Mouse (Mus musculus): ENCODE data around the gene Itga3.

Gene Itga3

DNA sequence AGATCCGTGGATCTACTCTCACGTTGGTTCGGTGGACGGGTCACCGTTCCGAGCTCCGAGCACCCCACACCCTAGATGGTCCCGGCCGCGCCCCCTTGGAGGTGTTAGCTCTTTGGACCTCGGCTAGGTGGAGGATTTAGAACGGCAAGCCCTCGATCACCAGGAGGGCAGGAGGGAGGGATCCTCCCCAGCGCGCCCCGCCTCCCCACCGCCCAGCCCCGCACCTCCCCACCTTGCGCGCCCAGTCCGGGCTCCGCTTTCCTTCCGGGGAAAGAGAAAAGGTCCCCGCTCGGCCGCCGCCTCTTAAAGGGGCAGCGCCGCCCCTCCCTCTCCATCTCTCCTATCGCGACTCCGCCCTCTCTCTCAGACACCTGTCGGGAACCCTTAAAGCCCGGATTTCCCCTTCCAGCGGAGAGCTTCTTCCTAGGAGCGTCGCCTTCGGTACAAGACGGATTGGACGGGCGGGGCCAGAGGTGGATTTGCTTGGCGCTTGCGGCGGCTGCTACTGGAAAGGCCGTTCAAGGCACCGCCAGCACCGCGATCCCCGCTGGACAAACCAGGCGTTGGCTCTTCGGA is at the start of gene Itga3:
Itga3 (minus strand) TSS at position 266 of the 576 bp plus-strand sequence.
- in situ Hi-C loops (cut with MboI; ENCODE audit: low pct_unique_long_range_greater_than_20kb in 1 of 2, low sequenced_read_pairs in 2 of 2, unreplicated experiment in 1 of 2) = no loop called here

DNA sequence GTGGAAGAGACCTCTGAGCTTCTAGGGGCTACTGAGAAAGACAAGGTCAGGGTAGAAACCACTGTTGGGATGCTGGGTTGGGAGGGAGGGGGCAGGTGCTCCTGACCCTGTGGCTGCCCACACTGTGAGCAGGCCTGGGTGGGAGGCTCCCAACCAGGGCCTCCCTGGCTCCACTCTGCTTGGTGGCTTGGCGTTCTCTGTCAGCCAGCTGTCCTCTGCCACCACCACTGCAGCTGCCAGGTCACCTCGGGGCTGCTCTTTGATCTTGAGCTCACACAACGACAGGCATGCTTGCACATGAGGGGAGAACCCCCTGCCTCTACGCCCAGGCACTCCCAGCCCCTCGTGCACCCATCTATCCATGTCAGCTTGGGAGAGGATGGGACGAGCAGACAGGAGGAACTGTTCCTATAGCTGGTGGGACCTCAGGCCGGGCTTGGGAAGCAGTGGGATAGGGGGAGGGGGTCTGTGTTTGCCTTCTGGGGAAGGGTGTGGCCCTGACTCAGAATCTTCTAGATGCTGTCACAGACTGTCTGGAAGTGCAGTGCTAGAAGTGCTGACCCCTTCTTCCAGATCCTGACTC is 48.9 kb upstream of the Itga3 start:
- in situ Hi-C loops (cut with MboI; ENCODE audit: low pct_unique_long_range_greater_than_20kb in 1 of 2, low sequenced_read_pairs in 2 of 2, unreplicated experiment in 1 of 2) = no loop called here

DNA sequence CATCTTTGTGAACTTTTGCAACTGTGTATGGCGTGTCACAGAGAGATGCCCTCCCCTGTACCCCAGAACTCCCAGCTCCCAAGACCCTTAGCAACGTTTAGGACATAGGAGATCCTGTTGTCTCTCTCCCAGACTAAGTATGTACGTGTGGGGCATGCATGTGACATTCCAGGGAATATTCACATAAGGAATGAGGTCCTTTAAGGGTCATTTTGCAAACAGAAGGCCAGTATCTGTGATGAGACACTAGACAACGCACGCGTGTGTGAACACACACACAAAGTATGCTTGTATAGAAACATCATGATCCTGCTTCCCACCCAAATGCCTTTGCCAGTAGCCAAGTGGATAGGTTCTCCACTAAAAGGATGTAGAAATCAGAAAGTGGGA is 45.5 kb upstream of the Itga3 start:
- in situ Hi-C loops (cut with MboI; ENCODE audit: low pct_unique_long_range_greater_than_20kb in 1 of 2, low sequenced_read_pairs in 2 of 2, unreplicated experiment in 1 of 2) = loop anchor here (5.0 to 25.0 kb wide), 3 partner anchors 115 to 390 kb away; partner anchors contain the start of gene Nxph3 (in 1 of the 2)

DNA sequence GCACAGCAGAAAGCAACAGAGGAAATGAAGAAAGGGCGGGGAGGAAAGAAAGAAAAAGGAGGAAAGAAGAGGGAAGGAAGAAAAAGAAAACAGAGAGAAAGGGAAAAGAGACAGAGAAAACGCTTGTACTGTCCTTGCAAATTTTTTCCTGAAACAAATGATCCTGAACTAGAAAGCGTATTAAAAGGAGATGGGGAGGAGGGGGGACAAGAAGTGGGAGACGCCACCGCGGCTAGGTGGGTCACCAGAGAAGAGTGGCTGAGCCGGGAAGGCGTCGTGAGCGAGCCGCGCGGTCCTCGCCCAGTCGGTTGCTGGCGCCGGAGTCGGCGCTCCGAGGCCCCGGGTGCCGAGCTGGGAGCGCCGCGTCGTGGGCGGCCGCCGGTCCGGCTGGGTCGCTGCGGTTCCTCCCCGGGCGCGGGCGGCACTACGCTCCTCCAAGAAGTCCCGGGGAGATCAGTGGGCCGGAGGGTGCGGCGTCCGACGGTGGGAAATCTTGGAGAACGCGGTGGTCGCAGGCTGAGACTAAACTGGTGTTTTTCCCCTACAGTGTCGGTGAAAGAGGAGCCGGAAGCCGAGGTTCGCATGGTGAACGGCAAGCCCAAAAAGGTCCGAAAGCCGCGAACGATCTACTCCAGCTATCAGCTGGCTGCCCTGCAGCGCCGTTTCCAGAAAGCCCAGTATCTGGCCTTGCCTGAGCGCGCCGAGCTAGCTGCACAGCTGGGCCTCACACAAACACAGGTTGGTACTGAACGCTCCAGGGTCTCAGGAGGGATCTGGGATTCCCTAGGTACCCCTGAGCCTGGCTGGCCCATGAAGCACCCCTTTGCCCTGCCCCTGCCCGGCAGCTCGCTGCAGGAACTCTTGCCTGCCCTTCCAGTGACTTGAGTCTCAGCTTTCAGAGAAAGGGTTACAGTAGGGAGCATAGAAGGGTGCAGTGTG is 44.8 kb upstream of the Itga3 start:
- in situ Hi-C loops (cut with MboI; ENCODE audit: low pct_unique_long_range_greater_than_20kb in 1 of 2, low sequenced_read_pairs in 2 of 2, unreplicated experiment in 1 of 2) = loop anchor here (5.0 to 25.0 kb wide), 3 partner anchors 116 to 391 kb away; partner anchors contain the start of gene Nxph3 (in 1 of the 2)

DNA sequence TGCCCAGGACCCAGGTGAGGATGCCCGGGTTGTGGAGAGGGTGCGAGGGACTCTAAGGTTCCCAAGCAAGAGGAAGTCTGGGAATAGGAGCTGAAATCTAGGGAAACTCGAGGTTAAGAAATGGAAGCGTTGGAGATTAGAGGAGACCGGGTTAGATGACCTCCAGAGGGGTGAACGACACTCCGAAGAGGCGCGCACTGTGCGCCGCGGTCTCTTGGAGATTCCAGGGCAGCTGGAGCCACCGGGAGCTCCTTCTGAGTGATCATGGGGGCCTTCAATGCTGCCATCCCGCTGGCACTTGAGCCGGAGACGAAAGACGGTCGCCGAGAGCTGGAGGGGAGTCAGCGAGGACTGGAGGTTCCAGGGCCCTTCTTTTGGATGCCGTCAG is 44.0 kb upstream of the Itga3 start:
- in situ Hi-C loops (cut with MboI; ENCODE audit: low pct_unique_long_range_greater_than_20kb in 1 of 2, low sequenced_read_pairs in 2 of 2, unreplicated experiment in 1 of 2) = loop anchor here (5.0 to 25.0 kb wide), 3 partner anchors 117 to 392 kb away; partner anchors contain the start of gene Nxph3 (in 1 of the 2)

DNA sequence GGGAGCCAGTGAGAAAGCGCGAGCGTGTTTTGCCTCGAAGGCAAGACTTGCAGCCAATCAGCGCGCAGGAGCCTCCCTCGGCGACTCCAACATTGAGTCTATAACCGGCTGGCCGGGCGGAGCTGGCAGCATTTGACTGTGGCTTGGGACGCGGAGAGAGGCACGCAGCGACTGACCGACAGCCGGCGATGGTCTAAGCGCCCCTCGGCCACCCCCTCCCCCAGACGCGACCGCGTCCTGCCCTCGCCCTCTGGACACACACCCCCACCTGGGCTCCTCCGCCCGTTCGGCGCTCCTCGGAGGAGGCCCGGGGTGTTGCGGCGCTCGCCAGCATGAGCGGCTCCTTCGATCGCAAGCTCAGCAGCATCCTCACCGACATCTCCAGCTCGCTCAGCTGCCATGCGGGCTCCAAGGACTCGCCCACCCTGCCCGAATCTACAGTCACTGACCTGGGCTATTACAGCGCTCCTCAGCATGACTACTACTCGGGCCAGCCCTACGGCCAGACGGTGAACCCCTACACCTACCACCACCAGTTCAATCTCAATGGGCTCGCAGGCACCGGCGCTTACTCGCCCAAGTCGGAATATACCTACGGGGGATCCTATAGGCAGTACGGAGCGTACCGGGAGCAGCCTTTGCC is 43.5 kb upstream of the Itga3 start, which contains the start of gene Dlx3:
Dlx3 (plus strand) TSS at position 130 of the 643 bp plus-strand sequence.
- in situ Hi-C loops (cut with MboI; ENCODE audit: low pct_unique_long_range_greater_than_20kb in 1 of 2, low sequenced_read_pairs in 2 of 2, unreplicated experiment in 1 of 2) = loop anchor here (5.0 to 25.0 kb wide), 3 partner anchors 117 to 392 kb away; partner anchors contain the start of gene Nxph3 (in 1 of the 2)

DNA sequence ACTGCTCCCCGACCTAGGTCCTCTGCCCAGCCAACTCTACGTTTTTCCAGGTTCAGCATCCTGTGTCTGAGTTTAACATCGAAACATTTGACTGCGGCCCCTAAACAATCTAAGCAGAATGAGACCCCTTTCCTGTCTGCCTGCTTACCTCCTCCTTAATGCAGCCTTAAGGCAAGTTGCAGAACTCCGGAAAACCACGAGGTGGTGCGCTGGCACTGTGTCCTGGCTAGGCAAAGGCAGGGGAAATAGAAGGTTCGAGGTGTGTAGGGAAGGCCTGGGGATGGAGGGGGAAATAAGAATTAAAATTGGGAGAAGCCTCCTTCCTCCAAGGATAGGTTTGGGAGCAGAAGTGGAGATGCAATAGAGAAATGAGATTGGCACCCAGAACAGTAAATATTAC is 41.9 kb upstream of the Itga3 start:
- in situ Hi-C loops (cut with MboI; ENCODE audit: low pct_unique_long_range_greater_than_20kb in 1 of 2, low sequenced_read_pairs in 2 of 2, unreplicated experiment in 1 of 2) = loop anchor here in 1 of 2 experiments (25.0 kb wide), 1 partner anchor 394 kb away; the partner anchor contains the start of gene Nxph3

DNA sequence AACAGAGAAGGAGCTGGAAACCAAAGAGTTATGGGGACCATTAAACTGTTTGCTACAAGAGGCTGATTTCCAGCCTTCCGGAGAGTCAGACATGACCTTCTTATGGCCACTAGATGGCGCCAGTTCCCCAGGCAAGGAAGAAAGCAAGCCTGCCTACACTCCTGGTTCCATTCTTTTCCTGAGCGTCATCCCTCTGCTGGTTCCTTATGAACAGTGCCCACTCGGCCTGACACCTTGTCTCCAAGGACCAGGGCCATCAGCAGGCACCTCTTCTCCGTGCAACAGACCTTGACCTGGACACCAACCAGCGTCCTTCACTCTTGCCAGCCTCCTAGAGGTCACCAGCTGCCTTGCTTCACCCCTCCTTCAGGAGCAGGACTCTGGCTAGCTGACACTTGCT is 40.4 kb upstream of the Itga3 start:
- in situ Hi-C loops (cut with MboI; ENCODE audit: low pct_unique_long_range_greater_than_20kb in 1 of 2, low sequenced_read_pairs in 2 of 2, unreplicated experiment in 1 of 2) = loop anchor here in 1 of 2 experiments (25.0 kb wide), 1 partner anchor 395 kb away; the partner anchor contains the start of gene Nxph3

DNA sequence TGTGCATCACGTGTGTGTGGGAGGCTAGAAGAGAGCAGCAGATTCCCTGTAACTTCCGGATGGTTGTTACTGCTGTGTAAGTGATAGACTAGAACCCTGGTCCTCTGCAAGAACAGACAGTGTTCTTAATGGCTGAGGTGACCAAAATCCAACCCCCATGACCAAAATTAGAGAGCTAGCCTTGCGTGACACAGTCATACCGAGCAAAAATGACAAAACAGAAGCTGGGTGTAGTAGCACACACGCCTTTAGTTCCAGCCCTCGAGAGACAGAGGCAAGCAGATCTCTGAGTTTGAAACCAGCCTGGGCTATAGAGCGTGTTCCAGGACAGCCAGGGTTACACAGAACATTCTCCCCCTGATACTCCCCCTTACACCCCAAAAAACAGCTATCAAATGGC is 33.5 kb upstream of the Itga3 start:
- in situ Hi-C loops (cut with MboI; ENCODE audit: low pct_unique_long_range_greater_than_20kb in 1 of 2, low sequenced_read_pairs in 2 of 2, unreplicated experiment in 1 of 2) = loop anchor here in 1 of 2 experiments (25.0 kb wide), 1 partner anchor 402 kb away; the partner anchor contains the start of gene Nxph3

DNA sequence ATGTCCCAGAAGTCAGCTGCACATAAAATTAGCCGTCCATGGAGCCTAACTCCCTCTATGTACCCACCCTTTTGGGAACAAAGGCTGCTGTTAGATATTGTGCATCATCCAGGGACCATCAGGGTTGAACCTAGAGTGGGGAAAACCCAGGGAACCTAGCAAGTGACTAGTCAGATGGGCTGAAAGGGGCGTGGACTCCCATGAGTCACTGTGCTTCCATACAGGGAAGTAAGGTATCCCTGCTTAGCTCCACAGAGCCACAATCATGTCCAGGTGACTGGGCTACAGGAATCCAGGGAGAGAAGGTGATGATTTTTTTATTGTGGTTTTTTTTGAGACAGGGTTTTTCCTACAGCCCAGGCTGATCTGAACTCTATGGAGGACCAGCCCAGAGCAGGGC is 32.4 kb upstream of the Itga3 start:
- in situ Hi-C loops (cut with MboI; ENCODE audit: low pct_unique_long_range_greater_than_20kb in 1 of 2, low sequenced_read_pairs in 2 of 2, unreplicated experiment in 1 of 2) = loop anchor here (5.0 to 25.0 kb wide), 2 partner anchors 67 to 403 kb away; partner anchors contain the start of genes Nxph3 (in 1 of the 2) and Pdk2 (in 1 of the 2)

DNA sequence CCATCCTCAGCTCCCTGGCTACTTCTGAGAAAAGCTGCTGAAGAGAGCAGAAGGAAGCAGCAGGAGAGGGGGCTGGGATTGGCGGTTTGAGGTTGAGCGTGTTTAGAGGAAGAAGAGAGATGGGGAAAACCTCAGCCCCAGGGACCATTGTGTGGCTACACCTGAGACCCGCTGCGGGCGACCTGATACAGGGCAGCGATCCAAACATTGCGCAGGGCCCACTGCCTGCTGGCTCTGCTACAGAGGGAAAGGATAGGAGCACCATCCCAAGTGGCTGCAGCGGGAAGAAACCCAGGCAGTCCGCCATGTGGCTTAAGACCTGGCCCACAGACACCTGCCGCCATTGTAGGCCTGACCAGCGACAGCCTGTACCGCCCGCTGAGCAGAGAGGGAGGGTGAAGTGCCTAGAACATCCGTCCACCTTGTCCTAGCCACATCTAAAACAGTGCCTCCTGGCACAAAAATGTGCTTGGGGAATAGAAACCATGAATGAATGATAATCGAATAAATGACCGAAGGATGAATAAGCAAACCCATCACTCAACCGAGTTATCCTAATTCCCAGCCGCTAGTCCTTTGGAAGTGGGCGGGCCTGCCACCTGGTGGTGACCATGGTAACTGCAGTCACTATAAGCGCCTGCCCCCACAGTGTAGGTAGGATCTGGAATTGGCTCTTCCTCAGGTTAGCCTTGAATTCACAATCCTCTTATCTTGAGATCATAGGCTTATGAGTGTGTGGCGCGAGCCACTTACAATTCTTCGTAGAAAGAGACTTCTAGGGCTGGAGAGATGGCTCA is 30.0 kb upstream of the Itga3 start:
- in situ Hi-C loops (cut with MboI; ENCODE audit: low pct_unique_long_range_greater_than_20kb in 1 of 2, low sequenced_read_pairs in 2 of 2, unreplicated experiment in 1 of 2) = loop anchor here (5.0 to 25.0 kb wide), 2 partner anchors 64 to 406 kb away; partner anchors contain the start of genes Nxph3 (in 1 of the 2) and Pdk2 (in 1 of the 2)

DNA sequence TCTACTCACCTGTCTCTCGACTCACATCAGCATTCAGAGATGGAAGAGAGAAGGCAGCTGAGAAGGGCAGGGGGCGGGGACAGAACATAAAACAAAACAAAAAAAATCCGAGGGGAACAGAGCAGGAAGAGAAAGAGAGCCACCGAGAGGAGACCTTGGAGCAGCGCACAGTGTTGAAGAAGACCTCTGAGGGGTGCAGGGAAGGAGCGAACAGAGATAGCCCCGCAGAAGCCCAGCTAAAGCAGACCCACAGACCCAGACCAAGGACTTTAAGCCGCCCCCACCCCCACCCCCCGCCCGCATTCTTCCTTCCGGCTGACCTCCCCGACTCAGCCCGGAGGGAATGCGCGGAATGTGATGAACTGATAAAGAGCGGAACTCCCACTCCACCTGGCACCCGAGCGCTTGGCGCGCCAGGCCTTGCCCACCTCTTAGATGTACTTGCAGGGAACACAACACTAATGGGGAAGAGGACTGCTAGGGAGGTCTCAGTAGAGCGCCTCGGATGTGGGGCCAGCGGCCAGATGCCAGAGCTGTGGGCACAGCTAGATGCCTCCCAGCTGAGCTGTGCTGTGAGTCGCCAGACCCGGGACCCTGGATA is 28.8 kb upstream of the Itga3 start:
- in situ Hi-C loops (cut with MboI; ENCODE audit: low pct_unique_long_range_greater_than_20kb in 1 of 2, low sequenced_read_pairs in 2 of 2, unreplicated experiment in 1 of 2) = loop anchor here (5.0 to 25.0 kb wide), 2 partner anchors 63 to 407 kb away; partner anchors contain the start of genes Nxph3 (in 1 of the 2) and Pdk2 (in 1 of the 2)

DNA sequence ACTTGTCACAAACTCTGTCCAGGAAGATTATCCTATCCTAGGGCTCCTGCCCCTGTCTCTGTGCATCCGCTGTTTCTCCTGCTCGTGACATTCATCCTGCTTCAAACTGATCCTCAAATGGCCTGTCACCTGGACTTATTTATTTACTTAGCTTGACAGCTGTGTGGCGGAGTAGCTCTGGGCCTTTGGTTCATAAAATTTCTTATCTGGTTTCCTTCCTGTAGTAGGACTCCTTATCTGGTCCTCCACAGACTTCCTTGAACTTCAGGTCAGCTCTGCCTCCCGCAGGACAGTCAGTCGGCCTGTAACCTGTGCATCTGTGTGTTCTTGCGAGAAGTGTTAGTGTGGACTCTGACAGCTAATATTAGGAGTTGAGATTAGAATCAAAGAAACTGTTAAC is 27.7 kb upstream of the Itga3 start:
- in situ Hi-C loops (cut with MboI; ENCODE audit: low pct_unique_long_range_greater_than_20kb in 1 of 2, low sequenced_read_pairs in 2 of 2, unreplicated experiment in 1 of 2) = loop anchor here in 1 of 2 experiments (25.0 kb wide), 1 partner anchor 408 kb away; the partner anchor contains the start of gene Nxph3

DNA sequence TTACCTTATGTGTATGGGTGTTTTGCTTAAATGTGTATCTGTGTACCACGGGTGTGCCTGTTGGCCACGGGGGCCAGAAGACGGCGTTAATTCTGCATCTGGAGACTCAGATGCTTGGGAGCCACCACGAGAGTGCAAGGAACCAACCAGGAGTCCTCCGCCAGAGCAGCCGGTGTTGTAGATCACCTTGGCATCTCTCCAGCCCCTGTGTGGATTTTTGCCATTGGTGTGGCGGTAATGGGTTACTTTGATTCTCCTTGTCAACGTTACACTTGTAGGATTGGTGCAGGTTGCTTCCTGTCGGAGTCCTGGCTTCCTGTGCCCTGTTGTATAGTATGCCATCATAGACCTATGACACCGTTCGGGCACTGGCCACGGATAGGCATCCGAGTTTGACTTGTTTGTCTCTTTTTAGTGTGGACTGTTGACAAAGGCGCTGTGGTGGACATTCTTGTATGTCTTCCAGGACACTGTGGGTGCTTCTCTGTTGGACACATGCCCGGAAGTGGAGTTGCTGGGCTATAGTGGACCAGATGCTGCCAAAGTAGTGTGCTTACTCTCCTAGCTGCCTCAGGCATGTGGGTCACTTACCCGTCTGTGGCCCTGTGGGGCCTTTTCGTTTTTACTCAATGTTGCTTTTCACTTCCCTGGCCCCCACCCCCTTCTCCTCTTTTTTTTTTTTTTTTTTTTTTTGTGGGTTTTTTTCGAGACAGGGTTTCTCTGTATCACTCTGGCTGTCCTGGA is 25.7 kb upstream of the Itga3 start:
- in situ Hi-C loops (cut with MboI; ENCODE audit: low pct_unique_long_range_greater_than_20kb in 1 of 2, low sequenced_read_pairs in 2 of 2, unreplicated experiment in 1 of 2) = loop anchor here in 1 of 2 experiments (25.0 kb wide), 1 partner anchor 410 kb away; the partner anchor contains the start of gene Nxph3

DNA sequence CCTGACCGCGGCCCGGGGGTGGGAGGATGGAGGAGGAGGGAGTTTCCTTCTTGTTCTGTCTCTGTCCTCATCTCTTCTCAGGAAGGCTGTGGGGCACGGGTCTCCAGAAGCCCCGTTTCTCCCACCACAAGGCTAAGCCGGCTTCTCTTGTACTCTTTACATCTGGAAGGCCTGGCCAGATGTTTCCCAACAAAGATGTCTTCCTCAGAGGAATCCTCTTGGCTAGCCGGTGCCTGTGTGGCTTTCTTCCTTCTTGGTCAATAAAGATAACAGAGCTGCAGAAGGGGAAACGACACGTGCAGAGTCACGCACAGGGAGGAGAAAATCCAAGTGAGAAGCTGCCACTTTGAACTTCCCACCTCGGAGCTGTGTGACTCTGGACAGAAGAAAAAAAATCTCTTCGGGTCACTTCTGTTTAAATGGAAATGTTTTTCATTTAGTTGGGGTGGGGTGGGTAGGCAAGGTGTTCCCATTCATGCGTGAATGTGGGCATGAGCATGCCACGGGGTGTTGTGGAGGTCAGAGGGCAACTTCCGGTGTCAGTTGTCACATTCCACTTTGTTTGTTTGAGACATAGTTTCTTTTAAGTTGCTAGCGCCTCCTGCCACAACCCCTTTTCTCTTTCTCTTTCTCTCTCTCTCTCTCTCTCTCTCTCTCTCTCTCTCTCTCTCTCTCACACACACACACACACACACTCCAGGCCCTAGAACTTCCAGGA is 24.6 kb upstream of the Itga3 start:
- in situ Hi-C loops (cut with MboI; ENCODE audit: low pct_unique_long_range_greater_than_20kb in 1 of 2, low sequenced_read_pairs in 2 of 2, unreplicated experiment in 1 of 2) = loop anchor here in 1 of 2 experiments (25.0 kb wide), 1 partner anchor 411 kb away; the partner anchor contains the start of gene Nxph3

All from mouse embryonic stem cell (cell line).